Mouse (Mus musculus) small intestine, adult 2 months (tissue): ENCODE measurements around the gene Hk2.

Experiments
- CTCF ChIP-seq: fragments of 200-500 bp; IDR thresholded peaks from 2 replicates; pipeline ENCODE4 v1.5.1; 2012; ENCODE audit warnings: low read depth, mild to moderate bottlenecking, control low read depth, inconsistent platforms, low read length, moderate library complexity, mixed read lengths; ENCODE audit not compliant: insufficient replicate concordance, insufficient read length; ENCODE audit errors: extremely low read depth
- POLR2A ChIP-seq: fragments of 200-500 bp; IDR thresholded peaks from 2 replicates; pipeline ENCODE4 v1.6.1; 2012; ENCODE audit warnings: low read depth, mild to moderate bottlenecking, control low read depth, inconsistent platforms, low read length, moderate library complexity

DNA sequence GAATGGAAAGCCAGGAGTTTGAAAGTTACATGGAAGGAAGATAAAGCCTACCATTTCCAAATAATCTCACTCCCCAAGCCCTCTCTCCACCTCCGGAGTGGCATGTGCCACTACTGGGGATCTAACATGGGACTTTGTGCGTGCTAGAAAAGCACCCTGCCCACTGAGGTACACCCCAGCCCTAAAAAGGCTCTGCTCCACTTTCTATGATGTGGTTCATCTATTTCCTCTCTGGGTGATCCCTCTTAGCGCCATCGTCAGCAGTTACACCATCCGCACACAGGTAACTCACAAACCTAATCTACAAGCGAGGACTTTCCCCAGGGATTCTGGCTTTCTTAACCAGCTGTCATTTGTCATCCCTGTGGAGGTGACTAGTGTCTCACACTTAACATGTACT lies 1.1 kb upstream of the Hk2 start:
- TF ChIP-seq CTCF: no peak
- no peak for TF ChIP-seq POLR2A
